In the genomic region with DNA sequence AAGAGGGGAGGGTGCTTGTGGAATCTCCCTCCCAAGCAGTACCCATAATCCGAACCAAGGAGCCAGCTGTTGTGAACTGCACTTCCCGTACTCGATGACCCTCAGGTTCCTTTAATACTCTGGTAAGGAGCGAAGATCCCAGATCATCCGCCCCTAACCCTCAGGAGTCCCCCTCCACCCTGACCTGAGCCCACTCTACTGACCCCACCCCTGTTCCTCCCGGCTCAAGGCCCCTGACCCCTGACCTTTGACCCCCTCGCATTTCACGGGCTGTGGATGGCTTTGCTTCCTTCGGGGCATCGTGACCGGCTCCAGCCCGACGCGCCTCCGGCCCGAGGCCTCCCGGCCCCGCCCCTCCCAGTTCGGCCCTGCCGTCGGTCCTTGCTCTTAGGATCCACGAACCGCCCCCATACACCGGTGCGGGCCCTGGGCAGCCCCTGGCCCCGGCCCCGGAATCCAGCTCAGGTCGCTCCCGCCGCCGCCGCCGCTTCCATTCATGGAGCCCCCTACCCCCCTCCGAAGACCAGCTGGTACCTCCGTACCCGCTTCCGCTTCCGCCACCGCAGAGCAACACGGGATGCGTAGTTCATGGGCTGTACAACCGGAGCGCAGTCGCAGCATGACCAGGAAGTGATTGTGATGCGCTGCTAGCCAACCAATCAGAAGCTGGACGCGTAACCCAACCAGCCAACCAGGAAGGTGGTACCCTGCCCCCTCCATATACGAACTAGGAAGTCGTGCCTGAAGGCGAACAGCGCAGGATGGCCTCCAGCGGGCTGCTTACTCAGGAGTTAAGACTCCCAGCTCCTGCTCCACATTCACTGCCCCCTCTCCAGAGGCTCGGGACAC, we compare ENCODE assay signal across 1 mouse cellular context.
TF ChIP-seq lines count a peak whose summit lies in the region.

A gene (minus strand): TSS at position 562 of the 849 bp plus-strand sequence.

TF ChIP-seq in CH12.LX, 34 proteins besides CTCF, POLR2A, EP300 and RAD21 (continued from another document):
- peak; percentile 20; the same call in 1 of the 2 replicates for TF ChIP-seq ETS1 (conservative IDR thresholded peaks at IDR 0.05; ENCODE audit: low read depth, low read length)
- peak; percentile 98 for TF ChIP-seq POLR2AphosphoS2 (IDR thresholded peaks at IDR 0.05; ENCODE audit: low read depth, low read length)
- peak; percentile 99 for TF ChIP-seq CHD2 (IDR thresholded peaks at IDR 0.05; ENCODE audit: low read length)
- TF ChIP-seq MAZ (IDR thresholded peaks at IDR 0.05; ENCODE audit: low read depth, low read length): 0 out of 2 replicates have a peak, but pooled peaks have one; percentile 44
- TF ChIP-seq JUND (conservative IDR thresholded peaks at IDR 0.05; ENCODE audit: low read depth, low read length): no peak
- TF ChIP-seq SIN3A (IDR thresholded peaks at IDR 0.05; ENCODE audit: low read length): peak; percentile 90
- no peak; the same call in 1 of the 2 replicates for TF ChIP-seq RCOR1 (conservative IDR thresholded peaks at IDR 0.05; ENCODE audit: low read depth, low read length)
- no peak for TF ChIP-seq NELFE (IDR thresholded peaks at IDR 0.05; ENCODE audit: low read depth, low read length)
- TF ChIP-seq SMC3 (IDR thresholded peaks at IDR 0.05; ENCODE audit: low read depth, low read length): no peak
- TF ChIP-seq ZNF384 (IDR thresholded peaks at IDR 0.05; ENCODE audit: low read depth, low read length): no peak
- peak; percentile 94 for TF ChIP-seq HCFC1 (IDR thresholded peaks at IDR 0.05; ENCODE audit: low read depth, low read length)
- TF ChIP-seq ZMIZ1 (IDR thresholded peaks at IDR 0.05; ENCODE audit: low read depth, low read length): no peak; the same call in none of the 2 replicates
- TF ChIP-seq BHLHE40 (IDR thresholded peaks at IDR 0.05; ENCODE audit: low read depth, low read length): no peak
- peak; percentile 99 for TF ChIP-seq ELF1 (IDR thresholded peaks at IDR 0.05; ENCODE audit: low read depth, low read length)
- peak; percentile 44 for TF ChIP-seq MXI1 (IDR thresholded peaks at IDR 0.05; ENCODE audit: low read depth, low read length)
- peak; percentile 52; the same call in 1 of the 2 replicates for TF ChIP-seq MEF2A (IDR thresholded peaks at IDR 0.05; ENCODE audit: borderline replicate concordance, low read depth, low read length)
- no peak for TF ChIP-seq ZC3H11A (IDR thresholded peaks at IDR 0.05; ENCODE audit: low read depth, low read length)
- TF ChIP-seq MYC (IDR thresholded peaks at IDR 0.05; ENCODE audit: low read depth, low read length): no peak
- no peak for TF ChIP-seq JUN (IDR thresholded peaks at IDR 0.05; ENCODE audit: insufficient read depth, low read depth, low read length)
- TF ChIP-seq USF2 (conservative IDR thresholded peaks at IDR 0.05; ENCODE audit: low read depth, low read length): no peak
- peak; percentile 93 for TF ChIP-seq NRF1 (IDR thresholded peaks at IDR 0.05; ENCODE audit: low read depth, low read length)
- TF ChIP-seq UBTF (IDR thresholded peaks at IDR 0.05; ENCODE audit: low read depth, low read length): peak; percentile 62; the same call in 1 of the 2 replicates
